In genomic region chr5:117780681-117781080, GRCm38 (mm10) we compare ENCODE assay signal across 10 mouse cellular contexts. TPM values are rescaled to one million over a fixed set of nuclear protein-coding genes. Genes with fewer than 3 reads are reported as not detected.
A peak's percentile ranks its signal among the peaks of the same experiment; 100 is the strongest.
DNase-seq lines count a peak whose midpoint lies in the region; ATAC-seq and TF ChIP-seq lines count a peak whose summit lies in the region.
"Had no signal": no experiment of that assay in that cellular context is flagged by ENCODE, and none has a peak within 500 bp of the region (broad histone marks: within the 10 kb centered on the region; RNA-seq: fewer than 3 reads in every experiment).

Nos1 (plus strand) TSS chr5:117781032.

- intact Hi-C loops in left cerebral cortex, adult 2 months (cut with DNase I): no loop called here
- intact Hi-C loops in gastrocnemius, adult 2 months (cut with DNase I): loop anchor here (1.0 kb wide), 1 partner anchor 22 kb away; no protein-coding TSS in a partner anchor

- H3K4me1 ChIP-seq in neural tube, embryonic 12.5 days: peaks cover 5% of the 10 kb centered on the region; the same call in 1 of the 2 replicates

- 27% methylated on average over 10 of the region's 10 CpGs for WGBS in neural tube, embryonic 12.5 days

- DNase-seq in left cerebral cortex, adult 2 months (ENCODE audit: extremely low spot score in 1 of 2, low spot score in 2 of 2): no peak
- DNase-seq in left cerebral cortex, adult 11 months (ENCODE audit: low spot score): no peak
- peak; percentile 93 for DNase-seq in gastrocnemius, adult 2 months
- peak; percentile 38 for DNase-seq in kidney, postnatal 14 days
- DNase-seq in spleen, postnatal 4 days (ENCODE audit: low spot score in 2 of 2): no peak
- no peak for DNase-seq in urinary bladder, postnatal 25 days (ENCODE audit: low spot score)
- DNase-seq in thymus, adult 18-20 months: no peak

- no peaks in the 10 kb centered on the region for H3K9me3 ChIP-seq in neural tube, embryonic 12.5 days

- H3K27ac ChIP-seq in left cerebral cortex, adult 2 months: no peak within 1 kb of the TSS
- H3K27ac ChIP-seq in gastrocnemius, adult 2 months: peak within 1 kb of the TSS; percentile 93
- no peak within 1 kb of the TSS for H3K27ac ChIP-seq in neural tube, embryonic 12.5 days

- 0 out of 2 replicates have a peak within 1 kb of the TSS, but pooled peaks have one; percentile 5 for H3K9ac ChIP-seq in neural tube, embryonic 12.5 days

- H3K4me2 ChIP-seq in neural tube, embryonic 12.5 days (replicated peaks): no peak within 1 kb of the TSS
- H3K4me2 ChIP-seq: liver, embryonic 11.5 days had no signal

- H3K4me3 ChIP-seq in left cerebral cortex, adult 2 months: no peak within 1 kb of the TSS
- peak within 1 kb of the TSS; percentile 72 for H3K4me3 ChIP-seq in gastrocnemius, adult 2 months
- no peak within 1 kb of the TSS for H3K4me3 ChIP-seq in neural tube, embryonic 12.5 days

- ATAC-seq in neural tube, embryonic 12.5 days (ENCODE audit: low FRiP score, low read depth): no peak

- no peaks in the 10 kb centered on the region for H3K27me3 ChIP-seq in neural tube, embryonic 12.5 days (replicated peaks)

- no peaks in the 10 kb centered on the region for H3K36me3 ChIP-seq in neural tube, embryonic 12.5 days
- H3K36me3 ChIP-seq: G1E had no signal

- TF ChIP-seq CTCF in left cerebral cortex, adult 2 months (IDR thresholded peaks at IDR 0.05): no peak
- TF ChIP-seq CTCF in gastrocnemius, adult 2 months (IDR thresholded peaks at IDR 0.05): peak; percentile 10

RNA-seq across cellular contexts. Expression of gene Nos1, which starts in this region (rescaled TPM):
- 10 to 100 TPM; 34.5 to 41.2 TPM for total RNA-seq in left cerebral cortex, adult 2 months (2021)
- 10 to 100 TPM; 50.9 to 64.4 TPM for total RNA-seq in gastrocnemius, adult 2 months (2021)
- polyA plus RNA-seq in neural tube, embryonic 12.5 days (2016; fragmentation: Nextera tagmentation; extraction: Ambion mirVana): 1.00 and 1.1 TPM in 2 replicates
- polyA plus RNA-seq: G1E had no signal

Comparison
In these comparisons a context has a peak if more than half of its experiments do, and no peak if none do; other contexts are left out.
1. DNase-seq: peak in gastrocnemius, adult 2 months (single experiment) and kidney, postnatal 14 days (single experiment); none in left cerebral cortex, adult 2 months (0 of 2), left cerebral cortex, adult 11 months (single experiment), spleen, postnatal 4 days (0 of 2), urinary bladder, postnatal 25 days (single experiment) and thymus, adult 18-20 months (0 of 2).